Mouse (Mus musculus) central nervous system, embryonic 18 days (tissue): ENCODE results near the gene Dusp12. TPM values are rescaled to one million over a fixed set of nuclear protein-coding genes. Genes with fewer than 3 reads are reported as not detected.

Experiments
- polyA plus RNA-seq: library from polyadenylated mRNA; depleted of rRNA; stranded (reverse); fragments of >200 nt; gene quantifications from 2 replicates; pipeline ENCODE4 v1.2.3, GENCODE M21; 2012; rRNA removed

Dusp12 gene
- polyA plus RNA-seq: 50.6 and 56.2 TPM in 2 replicates

DNA sequence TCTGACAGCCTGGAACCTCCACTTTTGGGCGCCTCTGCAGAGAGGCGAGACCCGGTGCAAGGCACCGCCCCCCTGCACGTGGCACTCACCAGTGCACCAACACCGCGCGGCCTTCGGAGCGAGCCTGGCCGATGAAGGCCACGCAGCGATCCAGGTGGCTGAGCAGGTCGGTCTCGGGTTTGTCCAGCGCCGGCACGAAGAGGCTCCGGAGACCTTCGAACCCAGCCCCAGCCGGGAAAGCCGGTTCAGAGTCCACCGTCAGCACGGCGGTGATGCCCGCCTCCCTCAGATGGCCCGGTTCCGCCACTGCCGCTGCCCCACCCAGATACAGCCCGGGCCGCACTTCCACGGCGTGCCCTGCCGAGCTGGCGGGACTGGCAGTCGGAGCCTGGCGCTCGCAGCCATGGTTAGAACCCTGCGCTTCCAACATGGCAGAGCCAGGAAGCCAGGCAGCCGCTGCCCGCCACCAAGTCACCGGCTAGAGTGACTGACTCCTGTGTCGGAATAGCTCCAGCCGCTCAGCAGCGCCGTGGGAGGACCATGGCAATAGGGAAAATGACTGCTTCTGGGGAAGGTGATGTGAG is at the start of gene Dusp12, which contains the start of gene Gm26620:
Gene Dusp12, minus strand, starts transcription at position 563 of the 584 bp plus-strand sequence.
Gene Gm26620, plus strand, starts transcription at position 88 of the 584 bp plus-strand sequence.

GRCm38 (mm10) chr1:170927378-170927777 is 42.0 kb upstream of the Dusp12 start, which contains the start of gene Fcrla:
Gene Fcrla (minus strand): TSS chr1:170927583.

GRCm38 (mm10) chr1:170912891-170913615 is 27.7 kb upstream of the Dusp12 start, which contains the start of gene Fcrlb:
Gene Fcrlb (minus strand): TSS chr1:170912941.

GRCm38 (mm10) chr1:170867691-170868105 is 17.6 kb downstream of the Dusp12 start, which contains the start of gene Atf6:
Gene Atf6 (minus strand): TSS chr1:170867771.

Other genes starting within 250 kb of the Dusp12 start
- 7.2 and 8.7 TPM in 2 replicates for gene Olfml2b, start 241.0 kb downstream of the Dusp12 start, polyA plus RNA-seq
- 8.6 and 8.8 TPM in 2 replicates for gene Atf6, start 17.8 kb downstream of the Dusp12 start, polyA plus RNA-seq
- 0.87 and 1.0 TPM in 2 replicates for gene Gm26620, start 475 bp downstream of the Dusp12 start, polyA plus RNA-seq
- 0.47 and 0.62 TPM in 2 replicates for gene Fcrlb, start 27.4 kb upstream of the Dusp12 start, polyA plus RNA-seq
- gene Fcrla, start 42.0 kb upstream of the Dusp12 start, polyA plus RNA-seq: 0.21 TPM in 1 of 2 replicates, not detected in the other
- gene Fcgr2b, start 91.0 kb upstream of the Dusp12 start, polyA plus RNA-seq: 2.0 and 2.4 TPM in 2 replicates
- 0.32 and 0.34 TPM in 2 replicates for gene Fcgr4, start 133.4 kb upstream of the Dusp12 start, polyA plus RNA-seq
- gene Fcgr3, start 179.4 kb upstream of the Dusp12 start, polyA plus RNA-seq: 5.2 and 7.3 TPM in 2 replicates
- 5.2 and 8.0 TPM in 2 replicates for gene Cfap126, start 228.4 kb upstream of the Dusp12 start, polyA plus RNA-seq